Mouse (Mus musculus) MEL (cell line): ENCODE results near the gene Cntn4. TPM values are rescaled to one million over a fixed set of nuclear protein-coding genes. Genes with fewer than 3 reads are reported as not detected.

ENCODE experiments used
- DNase-seq: peaks from one replicate; pipeline ENCODE4 v3.0.0; 2011; ENCODE audit warnings: low read depth, low spot score
- H3K27ac ChIP-seq: 2 replicates; pipeline ENCODE4 v1.5.1; 2012; ENCODE audit warnings: low read depth, mild to moderate bottlenecking, control low read depth, low read length, moderate library complexity; ENCODE audit not compliant: control insufficient read depth
- H3K27me3 ChIP-seq, 2 experiments: fragments of 150-350 bp in 1 of 2; sonication (generic) in 1 of 2; 2 replicates each; pipeline ENCODE4 v1.6.1; 2012; ENCODE audit warnings: low read length in 2 of 2, mild to moderate bottlenecking in 2 of 2, improper control_type of control experiment in 1 of 2, moderate library complexity in 1 of 2; ENCODE audit not compliant: insufficient read depth in 2 of 2, control insufficient read depth in 1 of 2
- H3K36me3 ChIP-seq, 2 experiments: 2 replicates each; pipeline ENCODE4 v1.6.1; 2012 to 2014; ENCODE audit warnings: low read length in 2 of 2, improper control_type of control experiment in 1 of 2, inconsistent platforms in 1 of 2, mild to moderate bottlenecking in 1 of 2; ENCODE audit not compliant: insufficient read depth in 2 of 2, control insufficient read depth in 1 of 2
- H3K4me1 ChIP-seq, 2 experiments: fragments of 150-350 bp in 1 of 2; sonication (generic) in 1 of 2; 2 replicates each; pipeline ENCODE4 v1.6.1; 2012; ENCODE audit warnings: low read length in 2 of 2, improper control_type of control experiment in 1 of 2, mild to moderate bottlenecking in 1 of 2; ENCODE audit not compliant: insufficient read depth in 2 of 2, control insufficient read depth in 1 of 2
- H3K4me3 ChIP-seq, 2 experiments: fragments of 150-350 bp in 1 of 2; sonication (generic) in 1 of 2; 2 replicates each; pipeline ENCODE4 v1.5.1; 2012; ENCODE audit warnings: low read depth in 2 of 2, low read length in 2 of 2, mild to moderate bottlenecking in 2 of 2, moderate library complexity in 2 of 2, control low read depth in 1 of 2, improper control_type of control experiment in 1 of 2; ENCODE audit not compliant: control insufficient read depth in 1 of 2, insufficient read depth in 1 of 2
- H3K79me2 ChIP-seq: 2 replicates; pipeline ENCODE4 v1.6.1; 2012; ENCODE audit warnings: mild to moderate bottlenecking, low read length, moderate library complexity; ENCODE audit not compliant: control insufficient read depth, poor library complexity, insufficient read depth
- H3K9ac ChIP-seq: 2 replicates; pipeline ENCODE4 v1.6.1; 2012; ENCODE audit warnings: low read depth, mild to moderate bottlenecking, control low read depth, low read length, moderate library complexity; ENCODE audit not compliant: control insufficient read depth, poor library complexity, severe bottlenecking
- H3K9me3 ChIP-seq: fragments of 150-350 bp; sonication (generic); replicated peaks from 2 replicates; pipeline ENCODE4 v1.6.1; 2012; ENCODE audit warnings: mild to moderate bottlenecking, low read length, improper control_type of control experiment, moderate library complexity; ENCODE audit not compliant: insufficient read depth
- CHD1 ChIP-seq: IDR thresholded peaks from 2 replicates; pipeline ENCODE4 v1.6.1; 2012; ENCODE audit warnings: low read depth, mild to moderate bottlenecking, inconsistent platforms, low read length, improper control_type of control experiment
- CHD2 ChIP-seq: IDR thresholded peaks from 2 replicates; pipeline ENCODE4 v1.6.1; 2011; ENCODE audit warnings: low read length, improper control_type of control experiment
- CTCF ChIP-seq, 3 experiments: IDR thresholded peaks in 2 of 3; conservative IDR thresholded peaks in 1 of 3; 2 replicates each; pipeline ENCODE4 v1.5.1; 2011 to 2012; ENCODE audit warnings: low read length in 3 of 3, low read depth in 2 of 3, mild to moderate bottlenecking in 2 of 3, improper control_type of control experiment in 1 of 3, inconsistent platforms in 1 of 3, mixed read lengths in 1 of 3, moderate library complexity in 1 of 3; ENCODE audit not compliant: control insufficient read depth in 1 of 3, insufficient read depth in 1 of 3, poor library complexity in 1 of 3, severe bottlenecking in 1 of 3
- E2F4 ChIP-seq: IDR thresholded peaks from 2 replicates; pipeline ENCODE4 v1.6.1; 2011; ENCODE audit warnings: low read depth, low read length, improper control_type of control experiment, borderline replicate concordance
- ELF1 ChIP-seq: IDR thresholded peaks from 2 replicates; pipeline ENCODE4 v1.6.1; 2014; ENCODE audit warnings: low read depth, mild to moderate bottlenecking, inconsistent platforms, low read length, improper control_type of control experiment, moderate library complexity
- ETS1 ChIP-seq: IDR thresholded peaks from 2 replicates; pipeline ENCODE4 v1.6.1; 2012; ENCODE audit warnings: low read depth, mild to moderate bottlenecking, inconsistent platforms, low read length, improper control_type of control experiment, moderate library complexity
- GABPA ChIP-seq: IDR thresholded peaks from 2 replicates; pipeline ENCODE4 v1.6.1; 2012; ENCODE audit warnings: low read depth, mild to moderate bottlenecking, inconsistent platforms, low read length, improper control_type of control experiment, moderate library complexity
- GATA1 ChIP-seq: IDR thresholded peaks from 2 replicates; pipeline ENCODE4 v1.6.1; 2011; ENCODE audit warnings: low read depth, low read length, improper control_type of control experiment
- HCFC1 ChIP-seq: IDR thresholded peaks from 2 replicates; pipeline ENCODE4 v1.6.1; 2012; ENCODE audit warnings: low read depth, mild to moderate bottlenecking, inconsistent platforms, low read length, improper control_type of control experiment, moderate library complexity
- KAT2A ChIP-seq: conservative IDR thresholded peaks from 2 replicates; pipeline ENCODE4 v1.6.1; 2012; ENCODE audit warnings: low read depth, low read length, improper control_type of control experiment, inconsistent platforms
- POLR2A ChIP-seq, 2 experiments: IDR thresholded peaks; 2 replicates each; pipeline ENCODE4 v1.6.1; 2011 to 2012; ENCODE audit warnings: low read length in 2 of 2, mild to moderate bottlenecking in 2 of 2, control low read depth in 1 of 2, improper control_type of control experiment in 1 of 2, low read depth in 1 of 2, moderate library complexity in 1 of 2; ENCODE audit not compliant: control insufficient read depth in 1 of 2, insufficient read depth in 1 of 2, poor library complexity in 1 of 2
- SIN3A ChIP-seq: IDR thresholded peaks from 2 replicates; pipeline ENCODE4 v1.6.1; 2012; ENCODE audit warnings: low read length, improper control_type of control experiment, inconsistent platforms
- SMC3 ChIP-seq: IDR thresholded peaks from 2 replicates; pipeline ENCODE4 v1.6.1; 2011; ENCODE audit warnings: low read depth, low read length, improper control_type of control experiment
- TAL1 ChIP-seq: IDR thresholded peaks from 2 replicates; pipeline ENCODE4 v1.6.1; 2012; ENCODE audit warnings: mild to moderate bottlenecking, inconsistent platforms, low read length, moderate library complexity, mixed read lengths
- TBP ChIP-seq: IDR thresholded peaks from 2 replicates; pipeline ENCODE4 v1.8.0; 2011; ENCODE audit warnings: low read depth, low read length, improper control_type of control experiment
- TCF12 ChIP-seq: IDR thresholded peaks from 2 replicates; pipeline ENCODE4 v1.6.1; 2014; ENCODE audit warnings: low read depth, mild to moderate bottlenecking, inconsistent platforms, low read length, improper control_type of control experiment, moderate library complexity
- USF1 ChIP-seq: IDR thresholded peaks from 2 replicates; pipeline ENCODE4 v1.6.1; 2014; ENCODE audit warnings: low read depth, mild to moderate bottlenecking, inconsistent platforms, low read length, improper control_type of control experiment, moderate library complexity
- ZC3H11A ChIP-seq: IDR thresholded peaks from 2 replicates; pipeline ENCODE4 v1.6.1; 2012; ENCODE audit warnings: low read depth, mild to moderate bottlenecking, inconsistent platforms, low read length, improper control_type of control experiment
- ZKSCAN1 ChIP-seq: IDR thresholded peaks from 2 replicates; pipeline ENCODE4 v1.6.1; 2012; ENCODE audit warnings: low read depth, mild to moderate bottlenecking, inconsistent platforms, low read length, improper control_type of control experiment, moderate library complexity
- polyA plus RNA-seq, 2 experiments: library from polyadenylated mRNA; stranded (reverse) in 1 of 2; unstranded in 1 of 2; fragments of >175 nt in 1 of 2; fragments of >200 nt in 1 of 2; gene quantifications; 2 replicates each; pipeline versions ENCODE4 v1.2.1 to v1.2.4; 2012; ENCODE audit warnings: low replicate concordance in 2 of 2, low read depth in 1 of 2; ENCODE audit not compliant: insufficient read length in 2 of 2, insufficient read depth in 1 of 2, missing spikeins in 1 of 2
- total RNA-seq: library from RNA; depleted of rRNA; stranded (reverse); fragments of 300-350 nt; gene quantifications from 2 replicates; pipeline ENCODE4 v1.2.3, GENCODE M21; 2012

The Cntn4 gene
- total and polyA plus RNA-seq, 3 experiments, result not detected

- Histone ChIP-seq H3K9ac (no peak overlapping the region), H3K27me3 (no peaks in the 10 kb centered on the region), H3K36me3 (no peaks in the 10 kb centered on the region), H3K4me3 (no peak overlapping the region), H3K79me2 (no peaks in the 10 kb centered on the region), H3K4me1 (no peaks in the 10 kb centered on the region), H3K9me3 (no peaks in the 10 kb centered on the region), H3K27ac (no peak overlapping the region)
- DNase-seq, result peak; percentile 1
- TF ChIP-seq CTCF (IDR thresholded peaks at IDR 0.05 in 2 of 3, conservative IDR thresholded peaks at IDR 0.05 in 1 of 3; ENCODE audit: control insufficient read depth in 1 of 3, insufficient read depth in 1 of 3, low read depth in 2 of 3, low read length in 3 of 3, poor library complexity in 1 of 3, severe bottlenecking in 1 of 3) (peak in 2 of 3 experiments; percentile 5 to 14; a peak in 2 of 6 replicates), GABPA (no peak)
Observed at GRCm38 (mm10) chr6:105742026-105742425, 64.6 kb downstream of the Cntn4 start.

GRCm38 (mm10) chr6:105780616-105781015 lies 103.2 kb downstream of the Cntn4 start:
- TF ChIP-seq ELF1, result no peak
- TF ChIP-seq ZKSCAN1, result no peak
- TF ChIP-seq E2F4, result no peak
- TF ChIP-seq GATA1, result no peak
- TF ChIP-seq ZC3H11A, result no peak
- TF ChIP-seq CHD1, result no peak
- no peak for TF ChIP-seq HCFC1
- TF ChIP-seq SIN3A, result no peak
- TF ChIP-seq TAL1, result no peak
- no peak for TF ChIP-seq TBP
- no peak for TF ChIP-seq CTCF (IDR thresholded peaks at IDR 0.05 in 2 of 3, conservative IDR thresholded peaks at IDR 0.05 in 1 of 3; ENCODE audit: control insufficient read depth in 1 of 3, insufficient read depth in 1 of 3, low read depth in 2 of 3, low read length in 3 of 3, poor library complexity in 1 of 3, severe bottlenecking in 1 of 3)
- no peak for TF ChIP-seq CHD2
- no peaks in the 10 kb centered on the region for H3K4me1 ChIP-seq
- DNase-seq, result no peak
- no peak overlapping the region for H3K4me3 ChIP-seq
- no peak overlapping the region for H3K9ac ChIP-seq
- H3K9me3 ChIP-seq, result no peaks in the 10 kb centered on the region
- no peaks in the 10 kb centered on the region for H3K79me2 ChIP-seq
- H3K36me3 ChIP-seq, result no peaks in the 10 kb centered on the region
- no peak overlapping the region for H3K27ac ChIP-seq
- no peaks in the 10 kb centered on the region for H3K27me3 ChIP-seq

- H3K4me1 ChIP-seq, result no peaks in the 10 kb centered on the region
- no peak for TF ChIP-seq USF1
- no peak for TF ChIP-seq KAT2A
- no peak for TF ChIP-seq SMC3
- no peak for TF ChIP-seq ELF1
- no peak for TF ChIP-seq GABPA
- TF ChIP-seq TCF12, result no peak
- TF ChIP-seq ETS1, result no peak
- no peak for TF ChIP-seq POLR2A (IDR thresholded peaks at IDR 0.05; ENCODE audit: control insufficient read depth in 1 of 2, insufficient read depth in 1 of 2, low read depth in 1 of 2, low read length in 2 of 2, poor library complexity in 1 of 2)
- no peak overlapping the region for H3K4me3 ChIP-seq
- H3K79me2 ChIP-seq, result no peaks in the 10 kb centered on the region
- H3K9me3 ChIP-seq, result no peaks in the 10 kb centered on the region
- no peaks in the 10 kb centered on the region for H3K36me3 ChIP-seq
- no peak overlapping the region for H3K9ac ChIP-seq
- H3K27ac ChIP-seq, result no peak overlapping the region
- H3K27me3 ChIP-seq, result no peaks in the 10 kb centered on the region
- no peak for DNase-seq
Observed at GRCm38 (mm10) chr6:105788462-105788861, 111.0 kb downstream of the Cntn4 start.
